Mouse (Mus musculus) lung, postnatal 0 days (tissue): Measurements from ENCODE around the gene Praf2.

ENCODE experiments used
- CTCF ChIP-seq: IDR thresholded peaks from 2 replicates; pipeline ENCODE4 v1.5.1; 2016; ENCODE audit warnings: antibody characterized with exemption, mild to moderate bottlenecking
- EP300 ChIP-seq: IDR thresholded peaks from 2 replicates; pipeline ENCODE4 v1.6.1; 2016; ENCODE audit warnings: antibody characterized with exemption, mild to moderate bottlenecking, control low read depth

GRCm38 (mm10) chrX:7725841-7726240 lies 2.4 kb upstream of the Praf2 start:
- no peak for TF ChIP-seq CTCF
- TF ChIP-seq EP300: no peak
